Mouse (Mus musculus) liver, adult 2 months (tissue): Measurements from ENCODE around the gene C130074G19Rik. TPM values are rescaled to one million over a fixed set of nuclear protein-coding genes. Genes with fewer than 3 reads are reported as not detected.

Experiments used
- DNase-seq: peaks from one replicate; pipeline ENCODE4 v3.0.0-alpha.2; 2011; ENCODE audit warnings: low read depth, low spot score; ENCODE audit errors: extremely low read depth
- H3K27ac ChIP-seq: fragments of 200-500 bp; replicated peaks from 2 replicates; pipeline ENCODE4 v1.5.1; 2012; ENCODE audit warnings: low read depth, mild to moderate bottlenecking, control low read depth, inconsistent platforms, low read length; ENCODE audit not compliant: insufficient read depth
- H3K27me3 ChIP-seq: fragments of 200-500 bp; 2 replicates; pipeline ENCODE4 v1.6.1; 2012; ENCODE audit warnings: mild to moderate bottlenecking, moderate library complexity, low read length, inconsistent platforms; ENCODE audit not compliant: control insufficient read depth, insufficient read depth
- H3K36me3 ChIP-seq: fragments of 200-500 bp; 2 replicates; pipeline ENCODE4 v1.6.1; 2012; ENCODE audit warnings: low read length, inconsistent platforms; ENCODE audit not compliant: control insufficient read depth, insufficient read depth
- H3K4me1 ChIP-seq: fragments of 200-500 bp; 2 replicates; pipeline ENCODE4 v1.6.1; 2011; ENCODE audit warnings: low read length; ENCODE audit not compliant: control insufficient read depth, insufficient read depth
- H3K4me3 ChIP-seq: fragments of 200-500 bp; 2 replicates; pipeline ENCODE4 v1.5.1; 2011; ENCODE audit warnings: low read depth, mild to moderate bottlenecking, control low read depth, low read length, moderate library complexity; ENCODE audit not compliant: insufficient read depth
- H3K79me2 ChIP-seq: fragments of 200-500 bp; 2 replicates; pipeline ENCODE4 v1.6.1; 2012; ENCODE audit warnings: inconsistent platforms, mild to moderate bottlenecking, low read length, moderate library complexity; ENCODE audit not compliant: control insufficient read depth, insufficient read depth
- H3K9ac ChIP-seq: fragments of 200-500 bp; 2 replicates; pipeline ENCODE4 v1.6.1; 2012; ENCODE audit warnings: low read depth, mild to moderate bottlenecking, control low read depth, inconsistent platforms, low read length
- CTCF ChIP-seq: fragments of 200-500 bp; IDR thresholded peaks from 2 replicates; pipeline ENCODE4 v1.5.1; 2011; ENCODE audit warnings: low read depth, low read length, control low read depth
- POLR2A ChIP-seq: fragments of 200-500 bp; IDR thresholded peaks from 2 replicates; pipeline ENCODE4 v1.6.1; 2011; ENCODE audit warnings: low read length, control low read depth; ENCODE audit not compliant: insufficient read depth; ENCODE audit errors: extremely low read depth
- WGBS: fragments of 180-500 bp; shearing (Covaris S2); methylation state at CpG from one replicate; pipeline ENCODE4 v1.1.7; 2018; 5-methylcytosine and 5-hydroxymethylcytosine counted together
- polyA plus RNA-seq: library from polyadenylated mRNA; depleted of rRNA; stranded (reverse); fragments of >200 nt; gene quantifications from 2 replicates; pipeline ENCODE4 v1.2.3, GENCODE M21; 2012
- total RNA-seq: library from RNA; depleted of rRNA; stranded (reverse); fragments of >200 nt; gene quantifications from 2 replicates; pipeline ENCODE4 v1.2.3, GENCODE M21; 2014

The C130074G19Rik gene
- total and polyA plus RNA-seq, 2 experiments, result 56.3 to 88.6 TPM

GRCm38 (mm10) chr1:184846092-184846750, 36.8 kb downstream of the C130074G19Rik start, which contains the start of gene Marc2:
Marc2 (minus strand) TSS chr1:184846451.
- Histone ChIP-seq H3K36me3 (no peaks in the 10 kb centered on the region), H3K27ac (peak within 1 kb of the TSS; percentile 89), H3K79me2 (peaks cover 35% of the 10 kb centered on the region), H3K4me1 (peaks cover 18% of the 10 kb centered on the region), H3K4me3 (peak within 1 kb of the TSS; percentile 88), H3K9ac (peak within 1 kb of the TSS; percentile 95), H3K27me3 (no peaks in the 10 kb centered on the region)
- peak; percentile 91 for DNase-seq
- TF ChIP-seq CTCF (no peak), POLR2A (no peak)
- WGBS, result 1% methylated on average over 18 of the region's 18 CpGs

- Histone ChIP-seq H3K4me1 (peaks cover 23% of the 10 kb centered on the region), H3K27ac (peak overlapping the region; percentile 89), H3K36me3 (peaks cover 6% of the 10 kb centered on the region), H3K9ac (peak overlapping the region; percentile 95), H3K4me3 (peak overlapping the region; percentile 88), H3K27me3 (no peaks in the 10 kb centered on the region), H3K79me2 (peaks cover 39% of the 10 kb centered on the region)
- under 1% methylated on average over 67 of the region's 67 CpGs for WGBS
- DNase-seq, result peak; percentile 93
- TF ChIP-seq CTCF (no peak), POLR2A (peak; percentile 99)
Observed at GRCm38 (mm10) chr1:184845111-184846071, 37.6 kb downstream of the C130074G19Rik start.

- peak; percentile 27 for TF ChIP-seq CTCF
- TF ChIP-seq POLR2A, result no peak
- no peaks in the 10 kb centered on the region for H3K27me3 ChIP-seq
- peaks cover 44% of the 10 kb centered on the region for H3K79me2 ChIP-seq
- DNase-seq, result peak; percentile 70
- H3K4me3 ChIP-seq, result peak overlapping the region; percentile 88
- peak overlapping the region; percentile 95 for H3K9ac ChIP-seq
- peaks cover 11% of the 10 kb centered on the region for H3K36me3 ChIP-seq
- peaks cover 32% of the 10 kb centered on the region for H3K4me1 ChIP-seq
- peak overlapping the region; percentile 89 for H3K27ac ChIP-seq
- WGBS, result 6% methylated on average over 15 of the region's 15 CpGs
Observed at GRCm38 (mm10) chr1:184844326-184845066, 38.5 kb downstream of the C130074G19Rik start.

- H3K79me2 ChIP-seq, result peaks cover 30% of the 10 kb centered on the region
- H3K4me3 ChIP-seq, result no peak overlapping the region
- peak overlapping the region; percentile 41 for H3K9ac ChIP-seq
- H3K36me3 ChIP-seq, result peaks cover 46% of the 10 kb centered on the region
- H3K4me1 ChIP-seq, result peaks cover 35% of the 10 kb centered on the region
- TF ChIP-seq CTCF (no peak), POLR2A (no peak)
- DNase-seq, result peak; percentile 88
- no peaks in the 10 kb centered on the region for H3K27me3 ChIP-seq
- H3K27ac ChIP-seq, result peak overlapping the region; percentile 90
- WGBS, result 20% methylated on average over 4 of the region's 4 CpGs
Observed at GRCm38 (mm10) chr1:184837649-184838048, 45.4 kb downstream of the C130074G19Rik start.

GRCm38 (mm10) chr1:184836350-184836749, 46.7 kb downstream of the C130074G19Rik start:
- 79% methylated on average over 5 of the region's 5 CpGs for WGBS
- Histone ChIP-seq H3K27ac (0 out of 2 replicates have a peak overlapping the region, but pooled peaks have one; percentile 28), H3K9ac (no peak overlapping the region), H3K4me3 (no peak overlapping the region), H3K79me2 (peaks cover 20% of the 10 kb centered on the region; the same call in 1 of the 2 replicates), H3K27me3 (no peaks in the 10 kb centered on the region), H3K36me3 (peaks cover 59% of the 10 kb centered on the region), H3K4me1 (peaks cover 29% of the 10 kb centered on the region)
- no peak for TF ChIP-seq CTCF
- no peak for TF ChIP-seq POLR2A
- DNase-seq, result no peak
